In genomic region chr11:102245581-102246272, GRCm38 (mm10) we compare ENCODE assay signal across 10 mouse cellular contexts. TPM values are rescaled to one million over a fixed set of nuclear protein-coding genes. Genes with fewer than 3 reads are reported as not detected.
DNase-seq lines count a peak whose midpoint lies in the region; ATAC-seq lines count a peak whose summit lies in the region.
"Had no signal": no experiment of that assay in that cellular context is flagged by ENCODE, and none has a peak within 500 bp of the region (broad histone marks: within the 10 kb centered on the region; RNA-seq: fewer than 3 reads in every experiment).

No protein-coding gene starts in this region.

- no peaks in the 10 kb centered on the region for H3K27me3 ChIP-seq in heart, embryonic 14.5 days (ENCODE audit: control insufficient read depth, insufficient read depth, low read length)
- peaks cover 24% of the 10 kb centered on the region for H3K27me3 ChIP-seq in embryonic facial prominence, embryonic 10.5 days (replicated peaks; ENCODE audit: low read depth, poor library complexity, severe bottlenecking)
- H3K27me3 ChIP-seq in hindbrain, embryonic 16.5 days (replicated peaks; ENCODE audit: control insufficient read depth, insufficient read depth, low read length): no peaks in the 10 kb centered on the region
- no peaks in the 10 kb centered on the region for H3K27me3 ChIP-seq in midbrain, embryonic 14.5 days (ENCODE audit: control insufficient read depth, insufficient read depth, low read length)

- peak overlapping the region; percentile 55 for H3K9ac ChIP-seq in heart, embryonic 14.5 days (ENCODE audit: low read length)
- H3K9ac ChIP-seq in hindbrain, embryonic 16.5 days (ENCODE audit: low read depth, low read length): peak overlapping the region; percentile 58; the same call in 1 of the 2 replicates
- peak overlapping the region; percentile 41 for H3K9ac ChIP-seq in midbrain, embryonic 14.5 days (replicated peaks; ENCODE audit: low read length)

- peaks cover 13 to 21% of the 10 kb centered on the region in 2 experiments for H3K4me1 ChIP-seq in heart, embryonic 14.5 days (ENCODE audit: control insufficient read depth in 2 of 2, insufficient read depth in 2 of 2, low read length in 2 of 2)
- peaks cover 29% of the 10 kb centered on the region for H3K4me1 ChIP-seq in embryonic facial prominence, embryonic 10.5 days
- H3K4me1 ChIP-seq in hindbrain, embryonic 16.5 days (ENCODE audit: control insufficient read depth, insufficient read depth, low read depth, low read length): peaks cover 17% of the 10 kb centered on the region
- H3K4me1 ChIP-seq in midbrain, embryonic 14.5 days (ENCODE audit: control insufficient read depth, insufficient read depth, low read length): peaks cover 11% of the 10 kb centered on the region; the same call in 1 of the 2 replicates

- H3K27ac ChIP-seq in heart, embryonic 14.5 days (replicated peaks in 1 of 2; ENCODE audit: control insufficient read depth in 1 of 2, insufficient read depth in 1 of 2, low read depth in 2 of 2, low read length in 2 of 2): peak overlapping the region in 1 of 2 experiments; percentile 2; a peak in 1 of 4 replicates
- H3K27ac ChIP-seq in embryonic facial prominence, embryonic 10.5 days (replicated peaks): peak overlapping the region; percentile 81
- peak overlapping the region; percentile 71 for H3K27ac ChIP-seq in hindbrain, embryonic 16.5 days (ENCODE audit: low read depth, low read length)
- peak overlapping the region; percentile 1 for H3K27ac ChIP-seq in midbrain, embryonic 14.5 days (replicated peaks; ENCODE audit: low read depth, low read length)

- intact Hi-C loops in heart, postnatal 14 days (cut with DNase I): no loop called here

- H3K4me2 ChIP-seq in heart, embryonic 14.5 days (ENCODE audit: low read length): peak overlapping the region; percentile 70
- peak overlapping the region; percentile 85 for H3K4me2 ChIP-seq in hindbrain, embryonic 16.5 days (ENCODE audit: low read length)
- peak overlapping the region; percentile 60 for H3K4me2 ChIP-seq in midbrain, embryonic 14.5 days (ENCODE audit: low read length)

- no peak for DNase-seq in heart, postnatal 14 days
- no peak for DNase-seq in embryonic facial prominence, embryonic 10.5 days (ENCODE audit: low spot score)
- DNase-seq in midbrain, embryonic 14.5 days: no peak
- DNase-seq in adrenal gland, postnatal 36 days: no peak
- DNase-seq in left cerebral cortex, adult 9 months (ENCODE audit: low spot score in 2 of 2): no peak
- DNase-seq in thymus, postnatal 0 days (ENCODE audit: low spot score): no peak
- DNase-seq: thymus, adult 18-20 months had no signal

- peaks cover 1% of the 10 kb centered on the region; the same call in 1 of the 2 replicates for H3K36me3 ChIP-seq in heart, embryonic 14.5 days (ENCODE audit: control insufficient read depth, insufficient read depth, low read length)
- H3K36me3 ChIP-seq in embryonic facial prominence, embryonic 10.5 days (replicated peaks): peaks cover 3% of the 10 kb centered on the region
- H3K36me3 ChIP-seq in hindbrain, embryonic 16.5 days (ENCODE audit: control insufficient read depth, insufficient read depth, low read length): no peaks in the 10 kb centered on the region
- H3K36me3 ChIP-seq in midbrain, embryonic 14.5 days (ENCODE audit: control insufficient read depth, insufficient read depth, low read length): no peaks in the 10 kb centered on the region

- WGBS in heart, embryonic 14.5 days: 67% methylated on average over 14 of the region's 14 CpGs
- 60% methylated on average over 14 of the region's 14 CpGs for WGBS in embryonic facial prominence, embryonic 10.5 days
- WGBS in hindbrain, embryonic 16.5 days: 33% methylated on average over 14 of the region's 14 CpGs
- WGBS in midbrain, embryonic 14.5 days: 50% methylated on average over 14 of the region's 14 CpGs

- ATAC-seq in heart, embryonic 14.5 days (ENCODE audit: insufficient number of reproducible peaks, insufficient read depth, low FRiP score, low read depth): no peak
- ATAC-seq in hindbrain, embryonic 16.5 days: peak; percentile 16; the same call in 1 of the 2 replicates
- no peak for ATAC-seq in midbrain, embryonic 14.5 days (ENCODE audit: low FRiP score, low TSS enrichment)

- peak overlapping the region in 1 of 2 experiments; percentile 29; a peak in 2 of 4 replicates for H3K4me3 ChIP-seq in heart, embryonic 14.5 days (ENCODE audit: control insufficient read depth in 1 of 2, insufficient read depth in 1 of 2, low read depth in 1 of 2, low read length in 2 of 2)
- H3K4me3 ChIP-seq in embryonic facial prominence, embryonic 10.5 days: peak overlapping the region; percentile 54
- peak overlapping the region; percentile 43 for H3K4me3 ChIP-seq in hindbrain, embryonic 16.5 days (ENCODE audit: low read length)
- H3K4me3 ChIP-seq in midbrain, embryonic 14.5 days (replicated peaks; ENCODE audit: low read depth, low read length): peak overlapping the region; percentile 30

- no peaks in the 10 kb centered on the region for H3K9me3 ChIP-seq in heart, embryonic 14.5 days (ENCODE audit: control insufficient read depth, low read length)
- no peaks in the 10 kb centered on the region for H3K9me3 ChIP-seq in embryonic facial prominence, embryonic 10.5 days
- H3K9me3 ChIP-seq in hindbrain, embryonic 16.5 days (ENCODE audit: control insufficient read depth, low read length): no peaks in the 10 kb centered on the region
- no peaks in the 10 kb centered on the region for H3K9me3 ChIP-seq in midbrain, embryonic 14.5 days (ENCODE audit: control insufficient read depth, low read length)

RNA-seq across cellular contexts. Expression of gene BC030867, which starts 3.0 kb away (rescaled TPM):
- 8.7 and 10.3 TPM in 2 replicates for polyA plus RNA-seq in heart, embryonic 14.5 days (2014; fragmentation: Nextera tagmentation; extraction: Ambion mirVana)
- under 1 TPM; 0.74 to 0.83 TPM for total RNA-seq in heart, postnatal 14 days (2021)
- polyA plus RNA-seq in embryonic facial prominence, embryonic 10.5 days (2016; fragmentation: Nextera tagmentation; extraction: Ambion mirVana): 30.1 and 32.4 TPM in 2 replicates
- polyA plus RNA-seq in hindbrain, embryonic 16.5 days (2015; fragmentation: Nextera tagmentation; extraction: Ambion mirVana): 2.9 and 3.6 TPM in 2 replicates
- 2.6 and 3.0 TPM in 2 replicates for polyA plus RNA-seq in midbrain, embryonic 14.5 days (2014; fragmentation: Nextera tagmentation; extraction: Ambion mirVana)
- total RNA-seq in adrenal gland, postnatal 36 days (2021): under 1 TPM; 0.66 to 0.76 TPM
- 8.6 and 11.4 TPM in 2 replicates for polyA plus RNA-seq in thymus, postnatal 0 days (2015; fragmentation: Nextera tagmentation; extraction: Ambion mirVana)
- total RNA-seq: gastrocnemius, postnatal 25 days had no signal

RNA-seq across cellular contexts. Expression of gene Hdac5, which starts 15.8 kb away (rescaled TPM):
- 52.1 and 54.5 TPM in 2 replicates for polyA plus RNA-seq in heart, embryonic 14.5 days (2014; fragmentation: Nextera tagmentation; extraction: Ambion mirVana)
- 100 to 1,000 TPM; 122 to 138 TPM for total RNA-seq in heart, postnatal 14 days (2021)
- polyA plus RNA-seq in embryonic facial prominence, embryonic 10.5 days (2016; fragmentation: Nextera tagmentation; extraction: Ambion mirVana): 49.6 and 52.9 TPM in 2 replicates
- polyA plus RNA-seq in hindbrain, embryonic 16.5 days (2015; fragmentation: Nextera tagmentation; extraction: Ambion mirVana): 75.8 and 83.0 TPM in 2 replicates
- 54.4 and 56.6 TPM in 2 replicates for polyA plus RNA-seq in midbrain, embryonic 14.5 days (2014; fragmentation: Nextera tagmentation; extraction: Ambion mirVana)
- 10 to 100 TPM; 96.3 to 96.5 TPM for total RNA-seq in adrenal gland, postnatal 36 days (2021)
- polyA plus RNA-seq in thymus, postnatal 0 days (2015; fragmentation: Nextera tagmentation; extraction: Ambion mirVana): 19.9 and 24.8 TPM in 2 replicates

RNA-seq across cellular contexts. Expression of gene Asb16, which starts 22.8 kb away (rescaled TPM):
- polyA plus RNA-seq in heart, embryonic 14.5 days (2014; fragmentation: Nextera tagmentation; extraction: Ambion mirVana): 0.09 and 0.11 TPM in 2 replicates
- under 1 TPM; 0.61 to 0.62 TPM for total RNA-seq in heart, postnatal 14 days (2021)
- polyA plus RNA-seq in embryonic facial prominence, embryonic 10.5 days (2016; fragmentation: Nextera tagmentation; extraction: Ambion mirVana): 0.09 and 0.10 TPM in 2 replicates
- polyA plus RNA-seq in hindbrain, embryonic 16.5 days (2015; fragmentation: Nextera tagmentation; extraction: Ambion mirVana): 0.09 and 0.11 TPM in 2 replicates
- polyA plus RNA-seq in midbrain, embryonic 14.5 days (2014; fragmentation: Nextera tagmentation; extraction: Ambion mirVana): 0.12 TPM in 1 of 2 replicates, not detected in the other
- under 1 TPM; 0.10 to 0.30 TPM for total RNA-seq in adrenal gland, postnatal 36 days (2021)
- polyA plus RNA-seq in thymus, postnatal 0 days (2015; fragmentation: Nextera tagmentation; extraction: Ambion mirVana): 0.07 TPM in 1 of 2 replicates, not detected in the other

RNA-seq across cellular contexts. Expression of gene Tmub2, which starts 39.0 kb away (rescaled TPM):
- 39.1 and 46.5 TPM in 2 replicates for polyA plus RNA-seq in heart, embryonic 14.5 days (2014; fragmentation: Nextera tagmentation; extraction: Ambion mirVana)
- 10 to 100 TPM; 26.6 TPM for total RNA-seq in heart, postnatal 14 days (2021)
- polyA plus RNA-seq in embryonic facial prominence, embryonic 10.5 days (2016; fragmentation: Nextera tagmentation; extraction: Ambion mirVana): 45.2 and 46.2 TPM in 2 replicates
- 81.6 and 85.0 TPM in 2 replicates for polyA plus RNA-seq in hindbrain, embryonic 16.5 days (2015; fragmentation: Nextera tagmentation; extraction: Ambion mirVana)
- 76.4 and 78.4 TPM in 2 replicates for polyA plus RNA-seq in midbrain, embryonic 14.5 days (2014; fragmentation: Nextera tagmentation; extraction: Ambion mirVana)
- total RNA-seq in adrenal gland, postnatal 36 days (2021): 10 to 100 TPM; 47.3 to 60.4 TPM
- 41.1 and 45.1 TPM in 2 replicates for polyA plus RNA-seq in thymus, postnatal 0 days (2015; fragmentation: Nextera tagmentation; extraction: Ambion mirVana)

RNA-seq across cellular contexts. Expression of gene Atxn7l3, which starts 50.7 kb away (rescaled TPM):
- 7.0 and 10.6 TPM in 2 replicates for polyA plus RNA-seq in heart, embryonic 14.5 days (2014; fragmentation: Nextera tagmentation; extraction: Ambion mirVana)
- total RNA-seq in heart, postnatal 14 days (2021): 10 to 100 TPM; 26.5 to 29.5 TPM
- polyA plus RNA-seq in embryonic facial prominence, embryonic 10.5 days (2016; fragmentation: Nextera tagmentation; extraction: Ambion mirVana): 15.6 and 18.2 TPM in 2 replicates
- polyA plus RNA-seq in hindbrain, embryonic 16.5 days (2015; fragmentation: Nextera tagmentation; extraction: Ambion mirVana): 26.6 and 29.2 TPM in 2 replicates
- polyA plus RNA-seq in midbrain, embryonic 14.5 days (2014; fragmentation: Nextera tagmentation; extraction: Ambion mirVana): 38.5 and 42.4 TPM in 2 replicates
- total RNA-seq in adrenal gland, postnatal 36 days (2021): 10 to 100 TPM; 51.6 to 54.2 TPM
- 13.1 and 15.4 TPM in 2 replicates for polyA plus RNA-seq in thymus, postnatal 0 days (2015; fragmentation: Nextera tagmentation; extraction: Ambion mirVana)
